Mouse (Mus musculus) neural tube, embryonic 11.5 days (tissue): Measurements from ENCODE around the gene Gnb3. TPM values are rescaled to one million over a fixed set of nuclear protein-coding genes. Genes with fewer than 3 reads are reported as not detected.
A peak's percentile ranks its signal among the peaks of the same experiment; 100 is the strongest.

Experiments
- ATAC-seq: fragments of 200-750 bp; cut with Nextera tagmentation; 2 replicates; pipeline ENCODE4 v1.8.0; 2017; ENCODE audit warnings: moderate number of reproducible peaks, mild to moderate bottlenecking, moderate TSS enrichment, moderate library complexity; ENCODE audit not compliant: insufficient read depth, low FRiP score, low TSS enrichment
- DNase-seq: peaks from one replicate; pipeline ENCODE4 v3.0.0-alpha.2; 2015; ENCODE audit warnings: low spot score
- H3K27ac ChIP-seq: fragments of 300-500 bp; sonication (generic); 2 replicates; pipeline ENCODE4 v1.5.1; 2014; ENCODE audit warnings: low read depth, mild to moderate bottlenecking, low read length
- H3K27me3 ChIP-seq: fragments of 300-500 bp; sonication (generic); 2 replicates; pipeline ENCODE4 v1.6.1; 2014; ENCODE audit warnings: mild to moderate bottlenecking, low read length, mixed read lengths; ENCODE audit not compliant: control insufficient read depth, insufficient read depth
- H3K36me3 ChIP-seq: fragments of 300-500 bp; sonication (generic); 2 replicates; pipeline ENCODE4 v1.6.1; 2014; ENCODE audit warnings: mild to moderate bottlenecking, low read length, moderate library complexity, mixed read lengths; ENCODE audit not compliant: control insufficient read depth, insufficient read depth
- H3K4me1 ChIP-seq: fragments of 300-500 bp; sonication (generic); 2 replicates; pipeline ENCODE4 v1.6.1; 2014; ENCODE audit warnings: low read length, mixed read lengths; ENCODE audit not compliant: control insufficient read depth, insufficient read depth
- H3K4me2 ChIP-seq: fragments of 300-500 bp; sonication (generic); 2 replicates; pipeline ENCODE4 v1.6.1; 2014; ENCODE audit warnings: low read depth, mild to moderate bottlenecking, moderate library complexity
- H3K4me3 ChIP-seq: fragments of 300-500 bp; sonication (generic); 2 replicates; pipeline ENCODE4 v1.5.1; 2014; ENCODE audit warnings: low read depth, low read length
- H3K9ac ChIP-seq: fragments of 300-500 bp; sonication (generic); 2 replicates; pipeline ENCODE4 v1.6.1; 2014; ENCODE audit warnings: mild to moderate bottlenecking, low read length
- H3K9me3 ChIP-seq: fragments of 300-500 bp; sonication (generic); 2 replicates; pipeline ENCODE4 v1.6.1; 2016; ENCODE audit warnings: low read length; ENCODE audit not compliant: control insufficient read depth
- WGBS: fragments of 180-500 bp; shearing (Covaris S2); extraction: QIAGEN DNeasy Blood & Tissue Kit; methylation state at CpG from one replicate; pipeline ENCODE4 v1.1.7; 2014; 5-methylcytosine and 5-hydroxymethylcytosine counted together
- polyA plus RNA-seq: library from polyadenylated mRNA; unstranded; fragments of >200 nt; fragmentation: Nextera tagmentation; extraction: Ambion mirVana; gene quantifications from 2 replicates; pipeline ENCODE4 v1.2.1, GENCODE M21; 2014

The Gnb3 gene
- polyA plus RNA-seq, 1 experiment from 2014 or later = 0.29 TPM

- H3K36me3 ChIP-seq = peaks cover 7% of the 10 kb centered on the region; the same call in 1 of the 2 replicates
- peaks cover 14% of the 10 kb centered on the region for H3K4me1 ChIP-seq
- ATAC-seq = no peak
- H3K4me2 ChIP-seq = peak overlapping the region; percentile 99
- no peaks in the 10 kb centered on the region for H3K27me3 ChIP-seq
- WGBS = 40% methylated on average over 14 of the region's 14 CpGs
- no peaks in the 10 kb centered on the region for H3K9me3 ChIP-seq
- H3K4me3 ChIP-seq = peak overlapping the region; percentile 52
- no peak overlapping the region; the same call in 1 of the 2 replicates for H3K27ac ChIP-seq
- peak overlapping the region; percentile 65; the same call in 1 of the 2 replicates for H3K9ac ChIP-seq
- no peak for DNase-seq
These were observed 30.1 kb downstream of the Gnb3 start for GRCm38 (mm10) chr6:124809775-124810538.

- peak; percentile 88 for DNase-seq
- Histone ChIP-seq H3K4me3 (peak overlapping the region; percentile 52), H3K9me3 (no peaks in the 10 kb centered on the region), H3K9ac (peak overlapping the region; percentile 65), H3K36me3 (peaks cover 7% of the 10 kb centered on the region; the same call in 1 of the 2 replicates), H3K27ac (peak overlapping the region; percentile 77), H3K27me3 (no peaks in the 10 kb centered on the region), H3K4me1 (peaks cover 14% of the 10 kb centered on the region), H3K4me2 (peak overlapping the region; percentile 99)
- under 1% methylated on average over 35 of the region's 35 CpGs for WGBS
- peak; percentile 13; the same call in 1 of the 2 replicates for ATAC-seq
These were observed 30.9 kb downstream of the Gnb3 start for GRCm38 (mm10) chr6:124809052-124809774.

DNA sequence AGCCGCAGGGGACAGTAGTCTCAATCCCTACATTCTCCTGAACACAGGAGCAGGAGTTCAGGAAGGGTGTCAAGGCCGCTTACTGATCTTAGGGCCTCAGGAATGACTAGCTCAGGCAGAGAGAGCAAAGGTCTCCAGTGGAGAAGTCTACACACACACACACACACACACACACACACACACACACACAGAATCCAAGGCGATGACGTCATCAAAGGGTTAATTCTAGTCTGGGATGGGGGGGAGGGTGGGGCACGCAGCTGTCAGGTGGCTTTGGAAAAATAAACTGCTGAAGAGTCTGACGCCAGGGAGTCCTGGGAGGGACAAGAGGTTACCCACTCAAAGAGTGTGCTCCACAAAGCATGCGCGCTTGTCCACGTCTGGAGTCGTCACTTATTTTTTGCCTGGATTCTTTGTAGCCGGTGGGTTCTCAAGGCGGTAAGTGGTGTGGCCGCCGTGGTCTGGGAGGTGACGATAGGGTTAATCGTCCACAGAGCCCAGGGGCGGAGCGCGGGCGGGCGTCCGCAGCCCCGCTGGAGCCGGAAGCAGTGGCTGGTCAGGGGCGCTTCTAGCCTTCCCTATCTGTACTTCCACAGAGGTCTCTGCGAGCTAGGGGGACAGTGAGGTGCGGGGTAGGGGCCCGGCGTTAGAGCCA, 31.6 kb downstream of the Gnb3 start, which contains the start of gene Spsb2:
Gene Spsb2, plus strand, starts transcription at position 304 of the 655 bp plus-strand sequence.
- peaks cover 14% of the 10 kb centered on the region for H3K4me1 ChIP-seq
- peak; percentile 40 for ATAC-seq
- H3K4me3 ChIP-seq = peak within 1 kb of the TSS; percentile 52
- H3K9ac ChIP-seq = peak within 1 kb of the TSS; percentile 65
- H3K36me3 ChIP-seq = peaks cover 7% of the 10 kb centered on the region; the same call in 1 of the 2 replicates
- peak; percentile 76 for DNase-seq
- no peaks in the 10 kb centered on the region for H3K27me3 ChIP-seq
- peak within 1 kb of the TSS; percentile 99 for H3K4me2 ChIP-seq
- no peaks in the 10 kb centered on the region for H3K9me3 ChIP-seq
- WGBS = 5% methylated on average over 29 of the region's 29 CpGs
- H3K27ac ChIP-seq = peak within 1 kb of the TSS; percentile 77

- peak overlapping the region; percentile 52 for H3K4me3 ChIP-seq
- WGBS = 84% methylated on average over 6 of the region's 6 CpGs
- DNase-seq (no peak), ATAC-seq (no peak)
- H3K9ac ChIP-seq = no peak overlapping the region
- peak overlapping the region; percentile 99 for H3K4me2 ChIP-seq
- no peak overlapping the region for H3K27ac ChIP-seq
- no peaks in the 10 kb centered on the region for H3K9me3 ChIP-seq
- no peaks in the 10 kb centered on the region for H3K27me3 ChIP-seq
- peaks cover 7% of the 10 kb centered on the region; the same call in 1 of the 2 replicates for H3K36me3 ChIP-seq
- peaks cover 14% of the 10 kb centered on the region for H3K4me1 ChIP-seq
These were observed 32.1 kb downstream of the Gnb3 start for GRCm38 (mm10) chr6:124807986-124808357.

- DNase-seq = no peak
- Histone ChIP-seq H3K36me3 (peaks cover 7% of the 10 kb centered on the region; the same call in 1 of the 2 replicates), H3K4me3 (no peak overlapping the region), H3K27ac (no peak overlapping the region), H3K9ac (no peak overlapping the region), H3K27me3 (no peaks in the 10 kb centered on the region), H3K4me2 (no peak overlapping the region), H3K9me3 (no peaks in the 10 kb centered on the region), H3K4me1 (peaks cover 14% of the 10 kb centered on the region)
- ATAC-seq = no peak
- 91% methylated on average over 4 of the region's 4 CpGs for WGBS
These were observed 32.7 kb downstream of the Gnb3 start for GRCm38 (mm10) chr6:124807366-124807765.

DNA sequence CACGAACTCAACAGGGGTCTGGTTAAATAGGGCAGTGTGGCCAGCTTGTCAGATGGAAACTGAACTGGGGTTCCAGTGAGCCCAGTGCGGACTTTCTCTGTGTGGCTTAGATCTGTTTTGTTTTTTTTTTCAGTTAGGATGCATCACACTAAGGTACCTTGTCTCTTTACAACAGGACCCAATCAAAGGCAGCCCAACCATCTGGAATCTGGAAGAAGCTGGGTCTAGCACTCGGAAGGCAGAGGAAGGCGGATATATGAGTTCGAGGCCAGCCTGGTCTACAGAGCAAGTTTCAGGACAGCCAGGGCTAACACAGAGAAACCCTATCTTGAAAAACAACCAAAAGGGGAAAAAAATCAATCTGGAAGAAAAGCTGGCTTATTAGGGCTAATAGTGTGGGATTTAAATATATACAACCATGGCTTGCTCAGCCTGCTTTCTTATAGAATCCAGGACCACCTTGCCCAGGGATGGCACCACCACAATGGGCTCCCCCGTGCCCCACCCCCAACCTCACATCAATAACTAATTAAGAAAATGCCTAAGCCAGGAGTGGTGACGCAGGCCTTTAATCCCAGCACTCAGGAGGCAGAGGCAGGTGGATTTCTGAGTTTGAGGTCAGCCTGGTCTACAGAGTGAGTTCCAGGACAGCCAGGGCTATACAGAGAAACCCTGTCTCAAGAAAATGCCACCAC, 33.5 kb downstream of the Gnb3 start:
- no peak overlapping the region for H3K27ac ChIP-seq
- H3K9ac ChIP-seq = no peak overlapping the region; the same call in 1 of the 2 replicates
- WGBS = 76% methylated on average over 7 of the region's 7 CpGs
- ATAC-seq (no peak), DNase-seq (no peak)
- H3K4me1 ChIP-seq = peaks cover 14% of the 10 kb centered on the region
- H3K4me2 ChIP-seq = peak overlapping the region; percentile 67
- H3K27me3 ChIP-seq = no peaks in the 10 kb centered on the region
- no peaks in the 10 kb centered on the region for H3K9me3 ChIP-seq
- H3K36me3 ChIP-seq = peaks cover 2% of the 10 kb centered on the region; the same call in 1 of the 2 replicates
- H3K4me3 ChIP-seq = no peak overlapping the region

GRCm38 (mm10) chr6:124805341-124806321, 34.4 kb downstream of the Gnb3 start:
- peak; percentile 91 for DNase-seq
- Histone ChIP-seq H3K27me3 (no peaks in the 10 kb centered on the region), H3K4me2 (peak overlapping the region; percentile 67), H3K9ac (peak overlapping the region; percentile 54), H3K4me1 (peaks cover 14% of the 10 kb centered on the region), H3K27ac (0 out of 2 replicates have a peak overlapping the region, but pooled peaks have one; percentile 53), H3K9me3 (no peaks in the 10 kb centered on the region), H3K4me3 (peak overlapping the region; percentile 39), H3K36me3 (no peaks in the 10 kb centered on the region)
- peak; percentile 80 for ATAC-seq
- WGBS = 2% methylated on average over 34 of the region's 34 CpGs
